Mouse (Mus musculus) liver, embryonic 11.5 days (tissue): ENCODE measurements at regions not wholly inside any gene's neighbourhood (a gene's known extent, or its start where the extent isn't known, plus 50 kb on each side); places are given as distances from the start of the nearest gene placed in this dataset.
A peak's percentile ranks its signal among the peaks of the same experiment; 100 is the strongest.

Experiments used
- ATAC-seq: fragments of 200-750 bp; cut with Nextera tagmentation; replicated peaks from 2 replicates; pipeline ENCODE4 v1.8.0; 2017; ENCODE audit warnings: moderate number of reproducible peaks, mild to moderate bottlenecking, moderate TSS enrichment, moderate library complexity; ENCODE audit not compliant: low FRiP score
- DNase-seq: peaks from one replicate; pipeline ENCODE4 v3.0.0-alpha.2; 2017; ENCODE audit warnings: low spot score
- H3K27ac ChIP-seq: fragments of 300-500 bp; sonication (generic); 2 replicates; pipeline ENCODE4 v1.5.1; 2014; ENCODE audit warnings: mild to moderate bottlenecking, low read depth, low read length, control low read depth
- H3K27me3 ChIP-seq: fragments of 300-500 bp; sonication (generic); replicated peaks from 2 replicates; pipeline ENCODE4 v1.6.1; 2014; ENCODE audit warnings: low read length, mixed read lengths; ENCODE audit not compliant: control insufficient read depth, insufficient read depth
- H3K36me3 ChIP-seq: fragments of 300-500 bp; sonication (generic); 2 replicates; pipeline ENCODE4 v1.6.1; 2014; ENCODE audit warnings: mild to moderate bottlenecking, low read length, moderate library complexity, mixed read lengths; ENCODE audit not compliant: control insufficient read depth, insufficient read depth
- H3K4me1 ChIP-seq: fragments of 300-500 bp; sonication (generic); replicated peaks from 2 replicates; pipeline ENCODE4 v1.6.1; 2014; ENCODE audit warnings: low read length, mixed read lengths; ENCODE audit not compliant: control insufficient read depth, insufficient read depth
- H3K4me2 ChIP-seq: fragments of 300-500 bp; sonication (generic); 2 replicates; pipeline ENCODE4 v1.6.1; 2014; ENCODE audit warnings: mild to moderate bottlenecking, control low read depth, moderate library complexity
- H3K4me3 ChIP-seq: fragments of 300-500 bp; sonication (generic); 2 replicates; pipeline ENCODE4 v1.5.1; 2014; ENCODE audit warnings: low read depth, low read length, control low read depth
- H3K9ac ChIP-seq: fragments of 300-500 bp; sonication (generic); 2 replicates; pipeline ENCODE4 v1.6.1; 2014; ENCODE audit warnings: low read depth, low read length, control low read depth
- H3K9me3 ChIP-seq: fragments of 300-500 bp; sonication (generic); 2 replicates; pipeline ENCODE4 v1.6.1; 2016; ENCODE audit warnings: low read length, inconsistent platforms, mixed read lengths; ENCODE audit not compliant: control insufficient read depth
- WGBS: fragments of 180-500 bp; shearing (Covaris S2); extraction: QIAGEN DNeasy Blood & Tissue Kit; methylation state at CpG from one replicate; pipeline ENCODE4 v1.1.7; 2014; 5-methylcytosine and 5-hydroxymethylcytosine counted together

DNA sequence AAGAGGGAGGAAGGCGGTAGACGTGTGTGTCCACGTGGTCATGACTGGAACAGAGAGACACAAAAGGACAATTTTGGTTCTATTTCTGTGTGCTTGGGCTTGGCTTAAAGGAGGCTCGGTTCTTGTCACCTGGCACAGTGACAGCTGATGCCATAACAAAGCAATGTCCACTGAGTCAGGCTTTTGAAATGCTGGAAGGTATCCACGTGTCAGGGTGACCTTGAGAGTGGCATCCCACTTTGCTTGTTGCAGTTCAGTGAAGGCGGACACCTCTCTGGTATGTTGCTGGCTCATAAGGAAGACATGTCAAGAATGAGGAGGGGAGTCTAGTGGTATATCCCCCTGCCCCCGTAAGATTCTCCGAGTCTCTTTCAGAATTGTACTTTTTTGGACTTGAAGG is 192.6 kb upstream of the Ddhd1 start:
- no peak for DNase-seq
- H3K9ac ChIP-seq: no peak overlapping the region
- no peak overlapping the region for H3K4me2 ChIP-seq
- H3K4me3 ChIP-seq: no peak overlapping the region
- no peak overlapping the region for H3K27ac ChIP-seq
- no peaks in the 10 kb centered on the region for H3K27me3 ChIP-seq
- no peaks in the 10 kb centered on the region for H3K36me3 ChIP-seq
- no peaks in the 10 kb centered on the region for H3K4me1 ChIP-seq
- H3K9me3 ChIP-seq: no peaks in the 10 kb centered on the region
- ATAC-seq: no peak
- whole genome bisulfite sequencing: 70% methylated on average over 8 of the region's 8 CpGs

GRCm38 (mm10) chr14:45878428-45878827 is 220.5 kb upstream of the Ddhd1 start:
- DNase-seq (peak; percentile 33), ATAC-seq (no peak)
- Histone ChIP-seq H3K9me3 (no peaks in the 10 kb centered on the region), H3K36me3 (no peaks in the 10 kb centered on the region), H3K27ac (no peak overlapping the region), H3K4me3 (no peak overlapping the region), H3K4me1 (no peaks in the 10 kb centered on the region), H3K4me2 (no peak overlapping the region), H3K9ac (no peak overlapping the region), H3K27me3 (no peaks in the 10 kb centered on the region)
- 20% methylated on average over 9 of the region's 9 CpGs for WGBS

DNA sequence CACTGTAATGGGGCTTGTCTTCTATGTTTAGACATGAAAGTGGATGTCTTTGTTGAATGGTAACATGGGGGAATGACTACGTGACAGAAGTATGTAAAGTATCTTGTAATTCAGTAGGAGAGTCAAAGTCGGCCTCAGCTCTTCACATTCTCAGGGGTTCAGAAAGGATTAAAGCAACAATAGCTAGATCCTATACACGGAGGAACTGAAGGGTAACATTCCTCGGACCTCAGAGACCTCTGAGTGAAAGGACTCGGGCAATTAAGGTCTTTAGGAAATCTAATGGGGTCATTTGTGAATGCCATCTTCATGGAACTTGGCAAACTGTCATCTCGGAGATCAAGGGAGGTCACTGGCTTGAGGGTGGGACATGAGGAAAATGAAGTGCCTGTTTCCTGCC is 262.8 kb upstream of the Ddhd1 start:
- Histone ChIP-seq H3K9me3 (no peaks in the 10 kb centered on the region), H3K4me2 (no peak overlapping the region), H3K27me3 (no peaks in the 10 kb centered on the region), H3K4me3 (no peak overlapping the region), H3K27ac (no peak overlapping the region), H3K36me3 (no peaks in the 10 kb centered on the region), H3K9ac (no peak overlapping the region), H3K4me1 (no peaks in the 10 kb centered on the region)
- no peak for ATAC-seq
- WGBS: 53% methylated on average over 6 of the region's 6 CpGs
- DNase-seq: no peak

GRCm38 (mm10) chr14:45943581-45943980 is 285.6 kb upstream of the Ddhd1 start:
- H3K36me3 ChIP-seq: no peaks in the 10 kb centered on the region
- no peak for DNase-seq
- no peaks in the 10 kb centered on the region for H3K4me1 ChIP-seq
- no peak overlapping the region for H3K4me2 ChIP-seq
- no peaks in the 10 kb centered on the region for H3K27me3 ChIP-seq
- no peak overlapping the region for H3K27ac ChIP-seq
- WGBS: 79% methylated on average over 2 of the region's 2 CpGs
- no peak overlapping the region for H3K9ac ChIP-seq
- ATAC-seq: no peak
- H3K4me3 ChIP-seq: no peak overlapping the region
- H3K9me3 ChIP-seq: no peaks in the 10 kb centered on the region

DNA sequence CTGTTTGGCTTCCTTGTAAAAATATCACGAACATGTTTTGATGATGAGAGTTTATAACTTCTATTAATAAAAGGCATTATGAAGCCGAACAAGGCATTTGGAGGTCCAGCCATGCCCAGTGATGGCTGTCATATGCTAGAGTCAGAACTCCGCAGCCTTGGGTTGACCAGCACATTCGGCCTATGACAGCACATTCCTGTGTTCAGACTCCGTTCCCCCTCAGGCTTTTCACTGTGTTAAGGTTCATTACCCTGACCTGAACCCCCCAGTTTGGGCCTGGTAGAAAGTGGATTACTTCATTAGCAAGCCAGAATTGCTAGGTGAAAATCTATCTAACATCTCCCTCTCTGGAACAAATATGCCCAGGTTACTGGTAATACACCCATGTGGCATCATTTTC is 286.2 kb upstream of the Ddhd1 start:
- no peaks in the 10 kb centered on the region for H3K36me3 ChIP-seq
- H3K4me2 ChIP-seq: no peak overlapping the region
- H3K4me3 ChIP-seq: no peak overlapping the region
- DNase-seq: no peak
- no peaks in the 10 kb centered on the region for H3K27me3 ChIP-seq
- H3K4me1 ChIP-seq: no peaks in the 10 kb centered on the region
- H3K27ac ChIP-seq: no peak overlapping the region
- no peak for ATAC-seq
- H3K9ac ChIP-seq: no peak overlapping the region
- 83% methylated on average over 5 of the region's 5 CpGs for WGBS
- H3K9me3 ChIP-seq: no peaks in the 10 kb centered on the region

DNA sequence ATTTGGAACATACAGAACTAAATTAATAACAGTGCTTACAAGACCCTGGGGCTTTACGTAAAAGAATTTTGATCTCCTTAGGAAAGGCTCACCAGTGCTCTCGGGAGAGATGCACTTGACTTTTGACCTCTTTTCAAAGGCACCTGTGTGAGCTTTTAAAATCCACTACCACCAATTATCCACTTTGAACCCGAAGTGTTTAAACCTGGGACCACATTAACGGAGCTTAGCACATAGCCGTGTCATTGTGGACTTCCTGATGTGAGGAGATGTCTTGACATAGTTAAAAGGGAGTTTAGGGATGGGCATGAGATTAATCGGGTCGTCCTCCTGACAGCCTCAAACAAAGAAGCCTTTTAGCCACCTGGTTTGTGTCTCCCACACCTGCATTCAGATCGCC is 286.6 kb upstream of the Ddhd1 start:
- Histone ChIP-seq H3K9ac (no peak overlapping the region), H3K27ac (no peak overlapping the region), H3K4me2 (no peak overlapping the region), H3K4me3 (no peak overlapping the region), H3K36me3 (no peaks in the 10 kb centered on the region), H3K9me3 (no peaks in the 10 kb centered on the region), H3K4me1 (no peaks in the 10 kb centered on the region), H3K27me3 (no peaks in the 10 kb centered on the region)
- DNase-seq (no peak), ATAC-seq (no peak)
- WGBS: 57% methylated on average over 8 of the region's 8 CpGs

- ATAC-seq: no peak
- WGBS: 64% methylated on average over 8 of the region's 8 CpGs
Observed at GRCm38 (mm10) chr14:45956624-45957023, 298.7 kb upstream of the Ddhd1 start.

DNA sequence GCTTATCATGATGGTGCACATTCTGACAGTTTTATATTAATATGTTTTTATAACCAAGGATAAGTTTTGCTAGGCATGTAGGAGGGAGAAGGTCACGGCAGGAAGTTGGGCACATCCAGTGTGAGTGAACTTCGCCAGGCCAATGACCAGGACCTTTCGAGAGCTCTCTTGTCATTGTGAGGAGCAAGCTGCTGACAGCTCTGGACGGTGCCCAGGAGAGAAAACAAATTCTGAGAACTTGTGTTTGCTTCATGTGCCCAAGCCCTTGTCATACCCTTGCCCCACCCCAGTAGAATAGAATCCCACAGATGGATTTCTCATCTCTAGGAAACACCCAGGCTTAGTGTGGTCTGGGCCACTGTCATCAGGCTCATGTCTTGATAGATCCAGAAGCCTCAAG is 304.5 kb upstream of the Ddhd1 start:
- Histone ChIP-seq H3K4me3 (no peak overlapping the region), H3K4me1 (no peaks in the 10 kb centered on the region), H3K9ac (no peak overlapping the region), H3K4me2 (no peak overlapping the region), H3K27ac (no peak overlapping the region), H3K27me3 (no peaks in the 10 kb centered on the region), H3K9me3 (no peaks in the 10 kb centered on the region), H3K36me3 (no peaks in the 10 kb centered on the region)
- 82% methylated on average over 4 of the region's 4 CpGs for WGBS
- ATAC-seq (no peak), DNase-seq (no peak)

More at GRCm38 (mm10) chr14:45956624-45957023, 298.7 kb upstream of the Ddhd1 start:
- no peaks in the 10 kb centered on the region for H3K36me3 ChIP-seq
- H3K4me2 ChIP-seq: no peak overlapping the region
- no peaks in the 10 kb centered on the region for H3K27me3 ChIP-seq
- no peak overlapping the region for H3K9ac ChIP-seq
- no peak overlapping the region for H3K27ac ChIP-seq
- H3K4me1 ChIP-seq: no peaks in the 10 kb centered on the region
- DNase-seq: no peak
- H3K9me3 ChIP-seq: no peaks in the 10 kb centered on the region
- H3K4me3 ChIP-seq: no peak overlapping the region

GRCm38 (mm10) chr14:45964043-45964442 is 306.1 kb upstream of the Ddhd1 start:
- DNase-seq (no peak), ATAC-seq (no peak)
- Histone ChIP-seq H3K9ac (no peak overlapping the region), H3K27me3 (no peaks in the 10 kb centered on the region), H3K4me3 (no peak overlapping the region), H3K9me3 (no peaks in the 10 kb centered on the region), H3K4me1 (no peaks in the 10 kb centered on the region), H3K4me2 (no peak overlapping the region), H3K36me3 (no peaks in the 10 kb centered on the region), H3K27ac (no peak overlapping the region)
- 81% methylated on average over 7 of the region's 7 CpGs for WGBS
